Mouse (Mus musculus) gastrocnemius, postnatal 36 days (tissue): ENCODE data around the gene Gm42906. TPM values are rescaled to one million over a fixed set of nuclear protein-coding genes. Genes with fewer than 3 reads are reported as not detected.
A peak's percentile ranks its signal among the peaks of the same experiment; 100 is the strongest.

ENCODE experiments used
- DNase-seq, 2 experiments: peaks; one replicate each; pipeline ENCODE4 v3.0.0; 2022
- intact Hi-C: fragments of 180-260 bp; cut with DNase I; formaldehyde crosslinking; loops from one replicate; pipeline ENCODE4 v1.15.1; 2025
- total RNA-seq, 2 experiments: library from RNA; stranded (reverse); gene quantifications; 2 replicates each; pipeline ENCODE4 v1.2.3; 2021

The Gm42906 gene
- total RNA-seq, 2 experiments from 2014 or later, result not detected

- DNase-seq, result no peak
- intact Hi-C loops, result no loop called here
These were observed 261.7 kb downstream of the Gm42906 start for GRCm38 (mm10) chr5:151166266-151166665.

- intact Hi-C loops, result no loop called here
- no peak for DNase-seq
These were observed 262.5 kb downstream of the Gm42906 start for GRCm38 (mm10) chr5:151165381-151166016.

- intact Hi-C loops, result no loop called here
- no peak for DNase-seq
These were observed 263.1 kb downstream of the Gm42906 start for GRCm38 (mm10) chr5:151164815-151165214.

GRCm38 (mm10) chr5:151162642-151163041, 265.3 kb downstream of the Gm42906 start:
- intact Hi-C loops, result no loop called here
- DNase-seq, result no peak

GRCm38 (mm10) chr5:151155247-151155646, 272.7 kb downstream of the Gm42906 start:
- no peak for DNase-seq
- intact Hi-C loops, result no loop called here

- DNase-seq, result peak in 1 of 2 experiments; percentile 30
- intact Hi-C loops, result no loop called here
These were observed 273.2 kb downstream of the Gm42906 start for GRCm38 (mm10) chr5:151154780-151155179.

GRCm38 (mm10) chr5:151154030-151154429, 273.9 kb downstream of the Gm42906 start:
- intact Hi-C loops, result no loop called here

GRCm38 (mm10) chr5:151151549-151151948, 276.4 kb downstream of the Gm42906 start:
- DNase-seq, result no peak
- intact Hi-C loops, result no loop called here

More at GRCm38 (mm10) chr5:151154030-151154429, 273.9 kb downstream of the Gm42906 start:
- no peak for DNase-seq

- DNase-seq, result no peak
- intact Hi-C loops, result no loop called here
These were observed 278.5 kb downstream of the Gm42906 start for GRCm38 (mm10) chr5:151149509-151149908.

GRCm38 (mm10) chr5:151148079-151148478, 279.9 kb downstream of the Gm42906 start:
- DNase-seq, result no peak
- intact Hi-C loops, result no loop called here

GRCm38 (mm10) chr5:151145807-151146206, 282.2 kb downstream of the Gm42906 start:
- intact Hi-C loops, result no loop called here
- no peak for DNase-seq

- intact Hi-C loops, result loop anchor here (5.0 kb wide), 2 partner anchors 43 to 223 kb away; no protein-coding TSS in a partner anchor
- no peak for DNase-seq
These were observed 284.0 kb downstream of the Gm42906 start for GRCm38 (mm10) chr5:151143955-151144354.

GRCm38 (mm10) chr5:151142671-151143601, 285.0 kb downstream of the Gm42906 start:
- intact Hi-C loops, result loop anchor here (5.0 kb wide), 2 partner anchors 44 to 224 kb away; no protein-coding TSS in a partner anchor
- DNase-seq, result peak; percentile 43 to 47

- no peak for DNase-seq
- intact Hi-C loops, result loop anchor here (5.0 kb wide), 2 partner anchors 45 to 225 kb away; no protein-coding TSS in a partner anchor
These were observed 285.7 kb downstream of the Gm42906 start for GRCm38 (mm10) chr5:151142241-151142640.

- intact Hi-C loops, result no loop called here
- DNase-seq, result no peak
These were observed 290.1 kb downstream of the Gm42906 start for GRCm38 (mm10) chr5:151137901-151138300.

GRCm38 (mm10) chr5:151137311-151137710, 290.7 kb downstream of the Gm42906 start:
- intact Hi-C loops, result no loop called here
- no peak for DNase-seq

GRCm38 (mm10) chr5:151135965-151136364, 292.0 kb downstream of the Gm42906 start:
- no peak for DNase-seq
- intact Hi-C loops, result no loop called here

GRCm38 (mm10) chr5:151135078-151135826, 292.7 kb downstream of the Gm42906 start:
- DNase-seq, result no peak
- intact Hi-C loops, result no loop called here

- intact Hi-C loops, result no loop called here
- DNase-seq, result no peak
These were observed 293.8 kb downstream of the Gm42906 start for GRCm38 (mm10) chr5:151134202-151134601.

GRCm38 (mm10) chr5:151133744-151134143, 294.2 kb downstream of the Gm42906 start:
- intact Hi-C loops, result no loop called here
- DNase-seq, result no peak

- peak in 1 of 2 experiments; percentile 30 for DNase-seq
- intact Hi-C loops, result no loop called here
These were observed 298.2 kb downstream of the Gm42906 start for GRCm38 (mm10) chr5:151129762-151130161.
